Mouse (Mus musculus): ENCODE measurements around the gene Ror1. TPM values are rescaled to one million over a fixed set of nuclear protein-coding genes. Genes with fewer than 3 reads are reported as not detected.

Gene Ror1
- polyA plus RNA-seq, 1 experiment from 2014 or later: 0.37 TPM

DNA sequence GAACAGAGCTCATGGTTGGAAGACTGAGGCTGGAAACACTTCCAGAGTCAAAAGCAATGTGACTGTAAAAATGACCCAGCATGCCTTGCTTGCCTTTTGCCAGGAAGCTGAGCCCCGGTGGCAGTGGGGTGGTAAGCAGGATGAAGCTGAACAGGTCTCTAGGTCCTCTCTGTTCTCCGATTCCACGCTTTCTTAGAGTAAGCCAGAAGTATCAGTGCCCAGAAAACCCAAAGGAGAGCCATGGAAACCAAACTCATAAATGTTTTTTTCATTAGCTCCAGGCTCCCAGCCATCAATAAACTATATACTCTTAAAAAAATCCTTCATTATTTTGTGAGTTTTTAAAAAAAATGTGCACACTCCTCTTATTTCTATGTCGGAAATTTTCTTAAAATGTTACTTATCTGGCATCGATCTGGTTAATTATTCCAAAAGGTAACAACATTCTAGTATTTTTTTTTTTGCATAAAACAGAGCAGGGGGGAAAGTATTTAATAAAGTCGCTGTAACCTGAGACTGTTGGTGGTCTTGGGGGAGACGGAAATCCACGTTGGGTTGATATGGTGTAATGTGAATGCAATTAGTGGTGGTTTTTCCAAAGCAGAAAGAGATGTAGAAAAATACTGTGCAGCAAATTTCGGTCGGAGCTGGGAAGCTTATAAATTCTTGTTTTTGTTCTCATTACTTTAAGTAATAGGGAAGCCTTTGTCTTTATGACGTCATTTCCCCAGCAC, 41.7 kb downstream of the Ror1 start:
- H3K36me3 ChIP-seq (ENCODE audit: control insufficient read depth, insufficient read depth): no peaks in the 10 kb centered on the region

DNA sequence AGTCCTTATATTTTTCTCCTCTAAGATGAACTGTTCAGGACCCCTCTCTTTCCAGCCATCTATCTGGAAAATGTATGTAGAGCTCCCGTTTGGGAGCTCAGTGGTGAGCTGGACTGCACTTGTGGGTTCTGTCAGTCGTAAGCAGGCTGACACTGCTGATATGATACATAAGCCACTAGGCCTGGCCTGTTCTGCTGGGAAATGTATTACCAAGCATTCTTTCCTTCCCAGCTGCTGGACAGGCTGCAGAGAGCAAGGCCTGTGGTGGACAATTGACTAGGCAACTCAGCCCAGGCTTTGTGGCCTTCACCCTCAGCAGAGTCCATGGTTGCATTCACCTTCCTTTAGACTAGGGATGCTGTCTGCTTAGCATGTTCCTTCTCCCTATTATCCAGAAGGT, 46.0 kb downstream of the Ror1 start:
- Histone ChIP-seq H3K4me3 (ENCODE audit: low read depth, low read length) (no peak overlapping the region), H3K9ac (ENCODE audit: low read depth, low read length) (no peak overlapping the region), H3K4me2 (ENCODE audit: low read depth, low read length) (no peak overlapping the region), H3K4me1 (ENCODE audit: control insufficient read depth, low read depth, low read length) (no peaks in the 10 kb centered on the region), H3K9me3 (replicated peaks; ENCODE audit: control insufficient read depth, low read length) (no peaks in the 10 kb centered on the region), H3K27ac (ENCODE audit: low read length) (no peak overlapping the region), H3K27me3 (ENCODE audit: control insufficient read depth, insufficient read depth, low read depth, low read length) (no peaks in the 10 kb centered on the region), H3K36me3 (ENCODE audit: control insufficient read depth, insufficient read depth) (no peaks in the 10 kb centered on the region)
- no peak for ATAC-seq (ENCODE audit: low read depth)
- WGBS (ENCODE audit: insufficient replicate concordance): 44% methylated on average over 2 of the region's 2 CpGs

More for the DNA sequence above, 41.7 kb downstream of the Ror1 start:
- Histone ChIP-seq H3K27me3 (ENCODE audit: control insufficient read depth, insufficient read depth, low read depth, low read length) (no peaks in the 10 kb centered on the region), H3K4me3 (ENCODE audit: low read depth, low read length) (no peak overlapping the region), H3K9ac (ENCODE audit: low read depth, low read length) (no peak overlapping the region), H3K4me2 (ENCODE audit: low read depth, low read length) (no peak overlapping the region), H3K9me3 (replicated peaks; ENCODE audit: control insufficient read depth, low read length) (no peaks in the 10 kb centered on the region), H3K4me1 (ENCODE audit: control insufficient read depth, low read depth, low read length) (no peaks in the 10 kb centered on the region), H3K27ac (ENCODE audit: low read length) (no peak overlapping the region)
- no peak for ATAC-seq (ENCODE audit: low read depth)
- 73% methylated on average over 11 of the region's 11 CpGs for WGBS (ENCODE audit: insufficient replicate concordance)

DNA sequence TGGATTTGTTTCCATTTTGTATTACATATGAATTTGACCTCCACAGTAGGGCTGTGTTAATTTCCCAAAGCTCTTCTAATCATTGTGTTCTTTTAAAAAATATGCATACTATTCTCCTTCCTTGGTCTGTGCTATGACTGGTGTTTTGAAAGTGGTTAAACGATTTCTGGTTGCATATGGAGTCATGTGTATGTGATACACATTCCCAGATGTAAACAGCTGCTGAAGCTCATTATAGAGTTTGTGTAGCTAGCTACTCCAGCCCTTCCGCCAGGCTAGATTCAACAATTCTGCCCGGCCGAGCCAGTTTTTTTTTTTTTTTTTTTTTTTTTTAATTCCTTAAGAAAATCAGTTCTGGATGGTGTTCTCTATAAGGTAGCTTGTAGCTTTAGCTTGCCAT, 49.2 kb downstream of the Ror1 start:
- H3K9ac ChIP-seq (ENCODE audit: low read depth, low read length): no peak overlapping the region
- H3K27me3 ChIP-seq (ENCODE audit: control insufficient read depth, insufficient read depth, low read depth, low read length): no peaks in the 10 kb centered on the region
- ATAC-seq (ENCODE audit: low read depth): no peak
- no peaks in the 10 kb centered on the region for H3K36me3 ChIP-seq (ENCODE audit: control insufficient read depth, insufficient read depth)
- H3K9me3 ChIP-seq (replicated peaks; ENCODE audit: control insufficient read depth, low read length): no peaks in the 10 kb centered on the region
- no peak overlapping the region for H3K4me3 ChIP-seq (ENCODE audit: low read depth, low read length)
- WGBS (ENCODE audit: insufficient replicate concordance): 66% methylated on average over 4 of the region's 4 CpGs
- no peak overlapping the region for H3K27ac ChIP-seq (ENCODE audit: low read length)
- no peak overlapping the region for H3K4me2 ChIP-seq (ENCODE audit: low read depth, low read length)
- H3K4me1 ChIP-seq (ENCODE audit: control insufficient read depth, low read depth, low read length): no peaks in the 10 kb centered on the region

DNA sequence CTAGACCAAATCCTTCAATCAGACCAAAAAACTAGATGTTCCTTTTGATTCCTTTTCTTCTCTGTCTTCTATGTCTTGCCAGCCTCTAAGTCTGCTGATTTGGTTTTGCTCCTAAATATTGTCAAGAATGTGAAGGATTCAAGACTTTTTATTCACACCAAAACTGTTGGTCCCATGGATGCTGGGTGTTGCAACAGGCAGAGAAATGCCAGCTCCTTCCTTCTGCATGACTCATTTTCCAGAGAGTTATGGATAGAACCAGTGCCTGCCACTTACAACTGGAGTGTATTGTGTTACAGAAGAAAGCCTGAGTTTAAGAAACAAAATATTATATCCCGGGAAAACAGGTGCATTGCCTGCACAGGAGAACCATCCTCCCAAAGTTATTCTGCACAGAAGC, 55.2 kb downstream of the Ror1 start:
- Histone ChIP-seq H3K9me3 (replicated peaks; ENCODE audit: control insufficient read depth, low read length) (no peaks in the 10 kb centered on the region), H3K4me2 (ENCODE audit: low read depth, low read length) (no peak overlapping the region), H3K4me3 (ENCODE audit: low read depth, low read length) (no peak overlapping the region), H3K27ac (ENCODE audit: low read length) (no peak overlapping the region), H3K27me3 (ENCODE audit: control insufficient read depth, insufficient read depth, low read depth, low read length) (no peaks in the 10 kb centered on the region), H3K36me3 (ENCODE audit: control insufficient read depth, insufficient read depth) (no peaks in the 10 kb centered on the region), H3K4me1 (ENCODE audit: control insufficient read depth, low read depth, low read length) (no peaks in the 10 kb centered on the region), H3K9ac (ENCODE audit: low read depth, low read length) (no peak overlapping the region)
- 65% methylated on average over 1 of the region's 1 CpGs for WGBS (ENCODE audit: insufficient replicate concordance)
- ATAC-seq (ENCODE audit: low read depth): no peak

DNA sequence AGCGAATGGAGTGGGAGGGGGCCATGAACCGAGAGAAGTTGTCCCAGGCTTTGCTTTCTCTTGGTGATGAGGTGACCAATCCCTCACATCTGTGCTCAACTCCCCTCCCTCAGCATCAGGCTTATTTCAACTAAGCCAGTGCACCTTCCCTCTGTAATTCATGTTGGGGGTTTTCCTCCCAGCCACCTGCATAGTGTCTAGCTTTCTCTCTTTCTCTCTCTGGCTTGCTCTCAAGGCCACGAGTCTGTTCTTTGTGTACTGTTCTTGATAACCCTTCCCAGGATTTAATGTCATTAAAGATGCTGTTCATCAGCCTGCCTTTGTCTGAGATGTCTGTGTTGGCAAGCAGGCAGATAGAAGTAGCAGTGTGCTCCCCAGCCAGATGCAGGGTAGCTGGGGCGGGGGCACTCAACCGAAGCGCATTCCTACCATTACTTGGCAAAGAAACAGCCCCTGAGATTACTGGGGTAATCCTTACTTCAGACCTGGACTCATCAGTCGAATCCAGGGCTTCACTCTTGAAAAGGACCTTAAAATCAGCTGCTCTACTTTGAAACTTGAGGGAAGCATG, 59.1 kb downstream of the Ror1 start:
- ATAC-seq (ENCODE audit: low read depth): no peak
- Histone ChIP-seq H3K4me1 (ENCODE audit: control insufficient read depth, low read depth, low read length) (no peaks in the 10 kb centered on the region), H3K4me3 (ENCODE audit: low read depth, low read length) (no peak overlapping the region), H3K27me3 (ENCODE audit: control insufficient read depth, insufficient read depth, low read depth, low read length) (no peaks in the 10 kb centered on the region), H3K27ac (ENCODE audit: low read length) (no peak overlapping the region), H3K9me3 (replicated peaks; ENCODE audit: control insufficient read depth, low read length) (no peaks in the 10 kb centered on the region), H3K4me2 (ENCODE audit: low read depth, low read length) (no peak overlapping the region), H3K9ac (ENCODE audit: low read depth, low read length) (no peak overlapping the region), H3K36me3 (ENCODE audit: control insufficient read depth, insufficient read depth) (no peaks in the 10 kb centered on the region)
- WGBS (ENCODE audit: insufficient replicate concordance): 52% methylated on average over 7 of the region's 7 CpGs

DNA sequence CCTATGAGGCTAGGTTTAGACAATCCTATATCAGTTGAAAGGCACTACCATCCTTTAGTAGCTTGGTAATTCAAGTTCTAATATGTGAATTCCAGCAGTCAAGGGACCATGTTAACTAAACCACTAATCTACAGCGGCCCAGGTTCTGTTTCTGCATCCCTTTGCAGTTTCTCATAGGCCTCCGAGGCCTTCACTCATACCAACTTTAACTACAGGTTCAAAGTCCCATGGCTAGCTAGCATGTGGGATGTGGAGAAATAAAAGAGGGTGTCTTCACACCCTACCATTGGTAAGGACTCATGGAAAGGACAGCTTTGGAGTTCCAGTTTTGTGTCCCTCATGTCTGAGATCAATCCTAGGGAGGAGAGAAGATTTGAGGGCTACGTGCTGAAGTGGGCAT, 60.1 kb downstream of the Ror1 start:
- Histone ChIP-seq H3K27ac (ENCODE audit: low read length) (no peak overlapping the region), H3K9me3 (replicated peaks; ENCODE audit: control insufficient read depth, low read length) (no peaks in the 10 kb centered on the region), H3K36me3 (ENCODE audit: control insufficient read depth, insufficient read depth) (no peaks in the 10 kb centered on the region), H3K27me3 (ENCODE audit: control insufficient read depth, insufficient read depth, low read depth, low read length) (no peaks in the 10 kb centered on the region), H3K4me3 (ENCODE audit: low read depth, low read length) (no peak overlapping the region), H3K4me2 (ENCODE audit: low read depth, low read length) (no peak overlapping the region), H3K4me1 (ENCODE audit: control insufficient read depth, low read depth, low read length) (no peaks in the 10 kb centered on the region), H3K9ac (ENCODE audit: low read depth, low read length) (no peak overlapping the region)
- 63% methylated on average over 3 of the region's 3 CpGs for WGBS (ENCODE audit: insufficient replicate concordance)
- no peak for ATAC-seq (ENCODE audit: low read depth)

DNA sequence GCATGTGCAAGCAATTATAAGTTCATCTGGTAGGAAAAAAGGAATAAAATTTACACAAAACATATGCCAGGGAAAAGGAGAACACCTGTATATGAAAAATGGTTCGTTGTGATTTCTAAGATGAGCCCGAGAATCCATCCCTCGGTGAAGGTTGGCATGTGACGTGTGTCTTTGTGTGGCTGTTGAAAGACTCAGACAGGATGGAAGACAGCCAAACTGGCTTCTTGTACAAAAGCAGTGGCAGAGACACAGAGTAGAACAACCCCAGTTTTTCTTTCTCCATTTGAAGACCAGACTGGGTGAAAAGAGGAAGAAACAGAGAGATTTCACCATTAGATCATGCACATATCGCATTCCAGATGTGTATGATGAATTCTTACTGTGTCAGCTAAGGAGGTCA, 62.8 kb downstream of the Ror1 start:
- no peak for ATAC-seq (ENCODE audit: low read depth)
- Histone ChIP-seq H3K4me1 (ENCODE audit: control insufficient read depth, low read depth, low read length) (no peaks in the 10 kb centered on the region), H3K36me3 (ENCODE audit: control insufficient read depth, insufficient read depth) (no peaks in the 10 kb centered on the region), H3K27ac (ENCODE audit: low read length) (no peak overlapping the region), H3K9me3 (replicated peaks; ENCODE audit: control insufficient read depth, low read length) (no peaks in the 10 kb centered on the region), H3K27me3 (ENCODE audit: control insufficient read depth, insufficient read depth, low read depth, low read length) (no peaks in the 10 kb centered on the region), H3K9ac (ENCODE audit: low read depth, low read length) (no peak overlapping the region), H3K4me3 (ENCODE audit: low read depth, low read length) (no peak overlapping the region), H3K4me2 (ENCODE audit: low read depth, low read length) (no peak overlapping the region)
- WGBS (ENCODE audit: insufficient replicate concordance): 61% methylated on average over 5 of the region's 5 CpGs

DNA sequence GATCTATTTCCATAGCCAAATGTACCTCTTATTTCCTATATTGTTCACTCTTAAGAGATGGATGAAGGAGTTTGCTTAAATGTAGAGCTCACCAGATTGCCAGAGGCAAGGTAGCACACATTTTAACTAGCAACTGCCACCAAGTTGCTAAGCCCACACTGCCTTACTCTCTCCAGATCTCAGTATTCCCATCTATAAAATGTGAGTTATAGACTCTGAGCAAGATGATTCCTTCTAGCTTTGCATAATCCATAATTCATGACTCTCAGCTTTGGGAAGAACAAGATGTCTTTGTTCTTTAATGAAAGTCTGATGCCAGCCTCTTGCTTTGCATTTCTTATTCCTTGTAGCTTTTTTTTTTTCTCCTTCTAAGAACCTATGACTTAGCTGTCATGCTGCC, 64.6 kb downstream of the Ror1 start:
- no peak overlapping the region for H3K4me2 ChIP-seq (ENCODE audit: low read depth, low read length)
- no peaks in the 10 kb centered on the region for H3K36me3 ChIP-seq (ENCODE audit: control insufficient read depth, insufficient read depth)
- no peak overlapping the region for H3K4me3 ChIP-seq (ENCODE audit: low read depth, low read length)
- no peaks in the 10 kb centered on the region for H3K27me3 ChIP-seq (ENCODE audit: control insufficient read depth, insufficient read depth, low read depth, low read length)
- no peaks in the 10 kb centered on the region for H3K4me1 ChIP-seq (ENCODE audit: control insufficient read depth, low read depth, low read length)
- no peak overlapping the region for H3K9ac ChIP-seq (ENCODE audit: low read depth, low read length)
- H3K9me3 ChIP-seq (replicated peaks; ENCODE audit: control insufficient read depth, low read length): no peaks in the 10 kb centered on the region
- ATAC-seq (ENCODE audit: low read depth): no peak
- no peak overlapping the region for H3K27ac ChIP-seq (ENCODE audit: low read length)

DNA sequence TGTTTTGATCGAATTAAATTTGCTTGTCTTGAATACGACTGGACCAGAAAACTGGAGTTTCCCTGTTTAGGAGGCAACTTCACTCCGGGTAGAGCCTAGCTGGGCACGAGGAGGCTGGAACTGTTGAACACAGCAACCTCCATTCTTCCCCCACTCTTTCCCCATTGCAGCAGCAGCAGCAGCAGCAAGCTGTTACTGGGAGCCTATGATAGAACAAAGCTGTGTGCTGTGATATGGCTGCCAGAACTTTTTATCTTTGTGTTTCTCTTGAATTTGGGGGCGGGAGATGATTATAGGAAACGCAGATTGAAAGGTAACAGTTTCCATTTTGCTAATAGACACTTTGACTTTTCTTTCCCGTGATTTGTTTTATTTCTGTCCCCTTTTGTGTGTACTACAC, 70.2 kb downstream of the Ror1 start:
- Histone ChIP-seq H3K4me1 (ENCODE audit: control insufficient read depth, low read depth, low read length) (no peaks in the 10 kb centered on the region), H3K4me2 (ENCODE audit: low read depth, low read length) (no peak overlapping the region), H3K36me3 (ENCODE audit: control insufficient read depth, insufficient read depth) (no peaks in the 10 kb centered on the region), H3K27ac (ENCODE audit: low read length) (no peak overlapping the region), H3K9ac (ENCODE audit: low read depth, low read length) (no peak overlapping the region), H3K27me3 (ENCODE audit: control insufficient read depth, insufficient read depth, low read depth, low read length) (no peaks in the 10 kb centered on the region), H3K9me3 (replicated peaks; ENCODE audit: control insufficient read depth, low read length) (no peaks in the 10 kb centered on the region), H3K4me3 (ENCODE audit: low read depth, low read length) (no peak overlapping the region)
- no peak for ATAC-seq (ENCODE audit: low read depth)
- WGBS (ENCODE audit: insufficient replicate concordance): 51% methylated on average over 7 of the region's 7 CpGs

All from liver, embryonic 16.5 days (tissue).